Mouse (Mus musculus) v-Abl transformed pro-B cells (cell line): ENCODE results near the gene Ggt6.

ENCODE experiments used
- in situ Hi-C, 2 experiments: fragments of 400-800 bp; cut with MboI; formaldehyde crosslinking; loops; one replicate each; pipeline ENCODE4 v1.15.1; 2025; ENCODE audit not compliant: unreplicated experiment in 2 of 2

The Ggt6 gene

DNA sequence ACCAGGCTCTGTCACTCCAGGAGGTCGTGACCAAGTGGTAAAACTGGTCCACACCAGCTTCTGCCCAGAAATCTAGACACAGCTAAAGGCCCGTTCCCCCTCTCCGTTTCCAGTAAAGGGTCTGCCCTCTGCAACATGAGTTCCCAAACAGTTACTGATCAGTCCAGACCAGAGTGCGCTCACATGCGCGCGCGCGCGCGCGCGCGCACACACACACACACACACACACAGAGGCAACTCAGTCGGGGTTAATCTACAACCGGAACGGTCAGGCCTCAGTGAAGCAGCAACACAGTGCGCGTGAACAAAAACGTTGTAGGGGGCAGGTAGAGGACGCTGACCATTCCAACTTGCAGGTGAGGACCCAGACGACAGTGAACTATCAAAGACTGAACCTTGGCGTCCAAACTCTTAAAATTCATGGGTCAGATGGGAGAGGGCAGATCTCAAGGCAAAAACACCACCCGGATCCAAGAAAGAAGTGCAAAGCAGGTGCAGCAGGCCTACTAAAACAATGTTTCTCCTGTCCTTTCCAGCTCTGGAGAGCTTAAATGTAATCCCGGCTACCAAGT is 24.7 kb upstream of the Ggt6 start:
- in situ Hi-C loops = no loop called here

DNA sequence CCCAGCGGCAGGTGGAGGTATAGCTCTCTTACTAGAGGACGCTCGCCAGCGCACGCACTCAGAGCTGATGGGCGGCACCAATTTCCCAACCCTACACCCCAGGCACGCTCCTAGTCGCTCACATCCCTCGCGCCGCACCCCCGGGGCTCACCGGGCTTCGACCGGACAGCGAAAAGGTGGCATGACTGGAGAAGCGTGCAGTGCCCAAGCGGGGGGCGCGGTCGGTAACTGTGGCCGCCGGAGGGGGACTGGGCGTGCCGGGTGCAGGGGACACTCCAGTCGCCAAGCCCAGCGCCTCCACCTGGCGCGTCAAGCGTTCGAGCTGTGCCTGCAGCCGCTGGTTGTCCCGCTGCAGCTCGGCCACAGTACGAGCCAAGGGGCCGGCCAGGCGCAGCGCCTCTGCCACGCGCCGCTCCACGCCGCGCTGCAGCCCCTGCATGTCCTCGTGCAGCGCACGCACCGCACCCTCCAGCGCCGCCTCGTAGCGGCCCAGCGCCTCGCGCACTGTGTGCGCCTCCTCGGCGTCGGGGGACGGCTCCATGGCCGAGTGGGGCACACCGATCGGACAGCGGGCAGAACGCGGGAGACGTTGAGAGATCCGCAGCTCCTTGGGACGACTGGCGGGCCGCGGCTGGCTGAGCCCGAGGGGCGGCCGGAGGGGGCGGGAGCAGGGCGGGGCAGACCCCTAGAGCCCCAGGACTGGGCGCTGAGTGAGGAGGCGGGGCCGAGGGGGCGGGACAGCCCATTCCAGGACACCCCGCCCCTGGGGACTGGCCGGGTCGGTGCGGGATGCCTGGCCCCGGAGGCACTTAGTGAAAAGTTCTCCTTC is 24.0 kb upstream of the Ggt6 start, which contains the start of gene Smtnl2:
Gene Smtnl2 (minus strand): TSS at position 621 of the 829 bp plus-strand sequence.
- in situ Hi-C loops = no loop called here

DNA sequence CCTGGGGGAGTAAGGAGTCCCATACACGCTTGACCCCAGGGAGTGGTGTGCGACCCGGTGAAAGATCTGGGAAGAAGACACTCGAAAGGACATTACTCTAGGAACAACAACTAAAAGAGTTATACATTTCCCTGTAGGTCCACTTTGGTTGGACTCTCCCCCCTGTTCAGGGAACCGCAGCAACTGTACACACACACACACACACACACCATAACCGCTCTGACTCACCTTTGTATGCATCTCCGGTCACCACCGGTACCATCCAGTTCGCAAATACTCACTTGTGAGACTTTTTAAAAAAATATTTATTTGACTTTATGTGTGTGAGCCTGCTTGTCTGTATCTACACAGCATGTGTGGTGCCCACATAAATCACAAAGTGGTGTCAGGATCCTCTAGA is 23.4 kb upstream of the Ggt6 start:
- in situ Hi-C loops = no loop called here

DNA sequence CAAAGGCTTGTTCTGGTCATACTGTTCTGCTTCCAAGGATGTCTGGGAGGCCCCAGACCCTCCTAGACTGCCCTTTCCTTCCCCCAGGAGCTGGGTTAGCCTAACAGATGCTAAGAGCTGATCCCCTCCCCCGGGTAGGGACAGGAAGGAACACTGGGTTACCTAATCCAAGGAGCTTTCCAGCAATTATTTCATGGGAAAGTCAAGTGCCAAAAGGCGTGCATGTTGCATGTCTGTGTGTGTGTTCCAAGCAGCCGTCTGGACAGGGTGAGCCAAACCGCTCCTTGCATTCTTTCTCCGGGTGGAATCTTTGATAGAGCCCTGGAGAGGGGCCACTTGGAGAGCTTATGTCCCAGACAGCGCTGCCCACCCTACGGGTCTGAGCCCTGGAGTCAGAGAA is 22.3 kb upstream of the Ggt6 start:
- in situ Hi-C loops = no loop called here

- in situ Hi-C loops = no loop called here
These were observed 21.6 kb upstream of the Ggt6 start for GRCm38 (mm10) chr11:72413601-72414190.

DNA sequence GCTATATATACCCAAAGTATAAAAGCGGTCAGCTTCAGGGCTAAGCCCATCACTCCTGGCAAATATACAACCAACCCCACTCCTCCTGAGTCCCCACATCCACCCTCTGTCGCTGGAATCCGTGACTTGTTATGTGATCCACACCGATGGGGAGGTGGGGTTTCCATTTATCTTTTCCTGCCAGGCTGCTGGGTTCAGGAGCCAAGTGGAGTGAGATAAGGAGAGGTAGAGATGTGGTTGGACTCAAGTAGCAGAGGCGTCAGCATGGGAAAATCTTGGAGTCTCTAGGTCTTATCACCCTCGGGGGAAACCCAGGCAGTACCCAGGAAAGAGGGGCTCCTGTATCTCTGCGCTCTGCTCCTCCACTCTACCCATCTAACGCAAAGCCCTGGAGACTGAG is 20.2 kb upstream of the Ggt6 start:
- in situ Hi-C loops = no loop called here

- in situ Hi-C loops = no loop called here
These were observed 18.7 kb upstream of the Ggt6 start for GRCm38 (mm10) chr11:72416666-72417065.

DNA sequence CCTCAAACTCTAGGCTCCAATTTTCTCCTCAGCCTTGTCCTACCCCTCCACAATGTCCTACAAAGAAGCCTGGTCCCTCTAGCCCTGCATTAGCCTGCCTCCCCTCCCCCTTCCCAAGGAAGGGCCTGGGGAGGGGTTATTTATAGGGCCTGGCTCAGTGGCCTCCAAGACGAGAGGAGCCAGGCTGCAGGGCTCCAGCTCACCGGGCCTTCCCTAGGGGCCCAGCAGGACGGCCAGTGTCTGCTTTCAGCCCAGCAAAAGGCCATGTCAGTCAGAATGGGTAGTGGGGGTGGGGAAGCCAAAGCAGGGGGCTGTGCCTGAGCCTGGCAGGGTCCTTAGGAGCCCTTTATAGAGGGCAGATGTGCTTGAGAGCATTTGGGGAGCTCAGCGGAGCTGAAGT is 17.9 kb upstream of the Ggt6 start:
- in situ Hi-C loops = no loop called here

GRCm38 (mm10) chr11:72418227-72418626 is 17.1 kb upstream of the Ggt6 start:
- in situ Hi-C loops = no loop called here

- in situ Hi-C loops = no loop called here
These were observed 16.3 kb upstream of the Ggt6 start for GRCm38 (mm10) chr11:72419006-72419405.

GRCm38 (mm10) chr11:72420460-72421122 is 14.7 kb upstream of the Ggt6 start:
- in situ Hi-C loops = no loop called here

- in situ Hi-C loops = no loop called here
These were observed 13.6 kb upstream of the Ggt6 start for GRCm38 (mm10) chr11:72421518-72422278.

DNA sequence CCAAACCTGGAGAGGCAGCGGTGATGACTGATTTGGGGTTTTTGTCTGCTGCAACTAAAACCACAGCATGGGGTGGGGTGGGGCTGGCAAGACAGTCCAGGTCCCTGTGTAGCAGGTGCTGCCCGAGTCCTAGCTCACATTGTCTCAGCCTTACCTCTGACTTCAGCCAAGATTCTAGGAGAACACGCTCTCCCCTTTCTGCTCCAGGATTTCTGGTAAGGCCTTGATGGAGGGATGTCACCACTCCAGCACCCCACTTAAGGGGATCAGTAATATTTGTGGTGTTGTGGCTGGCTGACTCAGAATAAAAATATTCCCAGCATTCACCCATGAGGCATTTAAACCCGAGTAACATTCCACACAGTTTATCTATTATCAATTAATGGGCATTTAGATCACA is 11.6 kb upstream of the Ggt6 start:
- in situ Hi-C loops = no loop called here

- in situ Hi-C loops = loop anchor here (5.0 to 25.0 kb wide), 5 partner anchors 68 to 1088 kb away; partner anchors contain the start of gene Ncbp3 (in 1 of the 2)
These were observed 10.1 kb upstream of the Ggt6 start for GRCm38 (mm10) chr11:72425201-72425600.

DNA sequence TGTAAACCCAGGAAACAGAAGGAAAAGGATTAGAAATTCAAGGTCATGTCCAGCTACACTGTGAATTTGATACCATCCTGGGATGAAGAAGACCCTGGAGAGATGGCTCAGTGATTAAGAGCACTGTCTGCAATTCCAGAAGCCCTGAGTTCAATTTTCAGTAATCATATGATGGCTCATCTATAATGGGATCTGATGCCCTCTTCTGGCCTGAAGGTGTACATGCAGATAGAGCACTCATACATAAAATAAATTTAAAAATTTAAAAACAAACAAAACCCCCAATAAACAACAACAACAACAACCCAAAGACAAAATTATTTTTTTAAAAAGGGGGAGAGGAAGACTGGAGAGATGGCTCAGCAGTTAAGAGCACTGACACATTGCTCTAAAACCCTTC is 8.4 kb upstream of the Ggt6 start:
- in situ Hi-C loops = loop anchor here (5.0 to 25.0 kb wide), 5 partner anchors 70 to 1090 kb away; partner anchors contain the start of gene Ncbp3 (in 1 of the 2)

GRCm38 (mm10) chr11:72428694-72429093 is 6.6 kb upstream of the Ggt6 start:
- in situ Hi-C loops = loop anchor here (5.0 to 25.0 kb wide), 5 partner anchors 71 to 1091 kb away; partner anchors contain the start of gene Ncbp3 (in 1 of the 2)

DNA sequence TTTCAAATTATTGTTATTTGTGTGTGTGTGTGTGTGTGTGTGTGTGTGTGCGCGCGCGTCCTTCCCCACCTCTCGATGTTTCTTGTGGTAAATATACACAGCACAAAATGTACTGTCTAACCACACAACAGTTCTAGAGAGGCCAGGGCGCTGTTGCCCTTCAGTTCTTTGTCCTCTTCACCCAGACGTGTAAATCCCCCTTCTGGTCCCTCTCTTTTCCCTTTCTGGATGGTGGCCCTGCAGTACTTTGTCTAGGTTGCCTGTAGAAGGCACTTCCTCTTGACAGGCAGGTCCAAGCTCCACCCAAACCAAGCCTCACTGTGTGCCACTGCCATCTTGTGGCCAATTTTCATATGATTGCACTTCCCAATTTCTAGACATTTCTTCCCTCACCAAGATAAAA is 6.0 kb upstream of the Ggt6 start:
- in situ Hi-C loops = loop anchor here (5.0 to 25.0 kb wide), 5 partner anchors 72 to 1092 kb away; partner anchors contain the start of gene Ncbp3 (in 1 of the 2)

DNA sequence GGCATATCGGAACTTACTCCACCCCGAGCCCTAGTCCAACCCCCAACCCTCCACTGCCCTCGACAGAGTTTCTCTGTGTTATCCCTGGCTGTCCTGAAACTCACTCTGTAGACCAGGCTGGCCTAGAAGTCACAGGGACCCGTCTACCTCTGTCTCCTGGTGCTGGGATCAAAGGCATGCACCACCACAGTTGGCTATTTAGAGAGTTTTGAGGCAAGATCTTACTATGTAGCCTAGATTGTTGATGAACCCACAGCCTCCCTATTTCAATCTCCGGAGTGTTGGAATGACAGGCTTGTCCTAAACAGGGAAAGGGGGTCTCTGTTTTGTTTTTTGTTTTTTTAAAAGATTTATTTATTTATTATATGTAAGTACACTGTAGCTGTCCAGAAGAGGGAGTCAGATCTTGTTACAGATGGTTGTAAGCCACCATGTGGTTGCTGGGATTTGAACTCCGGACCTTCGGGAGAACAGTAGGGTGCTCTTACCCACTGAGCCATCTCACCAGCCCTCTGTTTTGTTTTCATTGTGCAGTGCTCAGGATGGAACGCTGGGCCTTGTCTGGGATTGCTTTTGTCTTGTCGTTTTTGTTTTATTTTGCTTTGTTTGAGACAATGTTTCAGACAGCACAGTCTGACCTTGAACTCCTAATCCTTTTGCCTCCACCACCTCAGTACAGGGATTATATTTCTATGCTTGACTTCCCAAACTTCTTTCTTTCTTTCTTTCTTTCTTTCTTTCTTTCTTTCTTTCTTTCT is 4.8 kb upstream of the Ggt6 start:
- in situ Hi-C loops = loop anchor here (5.0 to 25.0 kb wide), 6 partner anchors 104 to 607 kb away; partner anchors contain the start of genes Med31 (in 1 of the 2) and Ncbp3 (in 1 of the 2)

DNA sequence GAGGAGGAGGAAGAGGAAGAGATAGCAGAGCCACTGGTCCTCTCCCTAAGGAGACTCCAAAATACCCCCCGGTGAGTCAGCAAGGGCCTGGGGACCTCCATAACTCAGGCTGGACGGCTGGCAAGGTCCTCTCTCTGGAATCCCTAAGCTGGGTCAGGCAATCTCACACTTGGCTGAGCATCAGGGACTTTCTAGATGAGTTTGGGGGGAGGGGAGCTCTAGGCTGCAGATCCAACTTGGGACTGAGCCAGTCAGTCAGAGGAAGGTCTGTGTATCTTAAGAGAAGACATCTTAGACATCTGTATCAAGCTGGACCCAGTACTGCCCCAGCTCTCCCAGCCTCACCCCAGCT is 344 bp downstream of the Ggt6 start:
- in situ Hi-C loops = loop anchor here (10.0 to 25.0 kb wide), 3 partner anchors 99 to 602 kb away; partner anchors contain the start of gene Ncbp3 (in 1 of the 2)
